Mouse (Mus musculus) olfactory bulb, adult 2 months (tissue): ENCODE data around the gene Kcnk13.

Source experiments
- CTCF ChIP-seq: fragments of 200-500 bp; IDR thresholded peaks from 2 replicates; pipeline ENCODE4 v1.5.1; 2012; ENCODE audit warnings: low read depth, mild to moderate bottlenecking, low read length, moderate library complexity; ENCODE audit not compliant: insufficient read depth
- POLR2A ChIP-seq: fragments of 200-500 bp; IDR thresholded peaks from 2 replicates; pipeline ENCODE4 v1.6.1; 2012; ENCODE audit warnings: mild to moderate bottlenecking, low read depth, low read length, moderate library complexity; ENCODE audit not compliant: insufficient read depth

DNA sequence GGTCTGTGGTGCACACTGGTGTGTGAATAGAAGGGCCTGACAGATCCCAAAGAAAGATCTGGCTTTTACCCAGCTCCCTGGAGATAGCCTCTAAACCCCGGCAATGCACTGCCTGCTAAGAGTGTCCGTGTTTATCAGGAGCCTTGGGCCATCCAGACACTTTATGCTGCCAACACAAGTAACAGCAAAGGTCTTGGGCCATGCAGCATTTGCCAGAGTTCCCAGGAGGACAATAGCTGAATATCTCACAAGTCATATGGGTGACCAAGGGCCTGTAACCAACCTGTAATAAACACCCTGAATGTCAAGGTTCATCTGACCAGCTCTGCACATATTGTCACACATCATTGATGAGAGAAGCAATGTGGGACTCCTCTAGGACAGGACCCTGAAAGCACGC is 123.7 kb downstream of the Kcnk13 start:
- no peak for TF ChIP-seq POLR2A
- no peak for TF ChIP-seq CTCF
